Mouse (Mus musculus): ENCODE measurements at regions not wholly inside any gene's neighbourhood (a gene's known extent, or its start where the extent isn't known, plus 50 kb on each side); places are given as distances from the start of the nearest gene placed in this dataset.

DNA sequence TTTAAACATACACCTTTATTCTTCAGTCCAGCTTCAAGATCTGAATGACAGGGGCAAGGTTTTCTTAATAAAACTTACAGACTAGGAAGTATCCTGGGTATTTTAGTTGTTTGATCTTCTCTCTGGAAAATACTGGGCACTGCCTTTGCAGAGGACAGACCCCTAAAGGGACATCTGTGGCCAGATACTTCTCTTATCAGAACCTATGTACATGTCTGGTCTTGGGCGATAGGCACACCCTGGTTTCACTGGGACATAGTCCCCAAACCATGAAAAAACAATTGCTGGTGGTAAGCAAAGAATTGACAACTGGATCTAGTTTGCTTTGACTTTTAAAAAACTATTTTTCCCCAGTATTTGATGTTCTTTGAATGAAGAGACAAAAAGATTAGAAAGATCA, 189.5 kb upstream of the Veph1 start:
- Histone ChIP-seq H3K36me3 (no peaks in the 10 kb centered on the region), H3K27ac (replicated peaks) (no peak overlapping the region), H3K4me3 (no peak overlapping the region), H3K9me3 (no peaks in the 10 kb centered on the region), H3K9ac (replicated peaks) (no peak overlapping the region), H3K4me1 (peaks cover 14% of the 10 kb centered on the region), H3K4me2 (replicated peaks) (no peak overlapping the region), H3K27me3 (no peaks in the 10 kb centered on the region)
- ATAC-seq (ENCODE audit: low FRiP score, low read depth), result no peak
- WGBS, result 95% methylated on average over 1 of the region's 1 CpGs

DNA sequence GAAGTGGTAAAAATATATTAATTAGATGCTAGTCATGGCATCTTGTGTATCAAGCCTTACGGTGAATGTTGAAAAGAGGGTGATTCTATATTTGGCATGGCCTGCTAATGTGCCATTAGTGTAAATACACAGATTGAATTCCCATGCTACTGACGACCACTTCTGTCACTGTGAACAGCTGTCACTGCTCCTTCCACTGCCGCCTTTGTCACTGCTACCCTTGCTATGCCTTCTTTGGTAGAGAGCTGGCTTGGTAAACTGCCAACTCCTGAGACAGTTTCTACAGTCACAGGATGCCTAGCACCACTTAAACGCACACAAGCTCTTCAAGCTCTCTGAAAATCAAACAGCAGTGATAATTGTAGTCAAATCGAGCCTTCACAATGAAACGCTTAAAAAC, 184.1 kb upstream of the Veph1 start:
- ATAC-seq (ENCODE audit: low FRiP score, low read depth), result no peak
- WGBS, result 71% methylated on average over 6 of the region's 6 CpGs
- no peak overlapping the region for H3K27ac ChIP-seq (replicated peaks)
- H3K4me3 ChIP-seq, result no peak overlapping the region
- H3K27me3 ChIP-seq, result no peaks in the 10 kb centered on the region
- no peak overlapping the region for H3K4me2 ChIP-seq (replicated peaks)
- H3K36me3 ChIP-seq, result no peaks in the 10 kb centered on the region
- no peak overlapping the region for H3K9ac ChIP-seq (replicated peaks)
- no peaks in the 10 kb centered on the region for H3K9me3 ChIP-seq
- H3K4me1 ChIP-seq, result no peaks in the 10 kb centered on the region

DNA sequence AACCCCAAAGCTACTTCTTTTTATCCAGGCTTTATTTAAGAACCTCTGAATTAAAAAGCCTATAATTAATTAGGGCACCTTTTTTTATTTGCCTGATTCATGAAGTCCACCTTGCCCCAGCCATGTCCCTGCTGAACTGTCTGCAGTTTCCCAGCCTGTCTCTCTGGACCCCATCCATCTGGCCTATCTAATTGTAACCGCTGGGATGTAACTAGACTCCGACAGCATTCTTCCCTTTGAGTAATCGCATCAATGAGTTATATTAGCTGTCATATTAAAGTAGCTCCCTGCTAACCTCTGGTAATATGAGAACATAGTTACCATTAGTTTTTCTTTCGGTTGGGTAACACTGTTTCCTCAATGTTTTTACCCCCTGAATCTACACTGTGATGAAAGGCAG, 182.6 kb upstream of the Veph1 start:
- Histone ChIP-seq H3K27ac (replicated peaks) (no peak overlapping the region), H3K9me3 (no peaks in the 10 kb centered on the region), H3K4me2 (replicated peaks) (no peak overlapping the region), H3K4me3 (no peak overlapping the region), H3K9ac (replicated peaks) (no peak overlapping the region), H3K4me1 (no peaks in the 10 kb centered on the region), H3K27me3 (no peaks in the 10 kb centered on the region), H3K36me3 (no peaks in the 10 kb centered on the region)
- WGBS, result 72% methylated on average over 4 of the region's 4 CpGs
- ATAC-seq (ENCODE audit: low FRiP score, low read depth), result no peak

DNA sequence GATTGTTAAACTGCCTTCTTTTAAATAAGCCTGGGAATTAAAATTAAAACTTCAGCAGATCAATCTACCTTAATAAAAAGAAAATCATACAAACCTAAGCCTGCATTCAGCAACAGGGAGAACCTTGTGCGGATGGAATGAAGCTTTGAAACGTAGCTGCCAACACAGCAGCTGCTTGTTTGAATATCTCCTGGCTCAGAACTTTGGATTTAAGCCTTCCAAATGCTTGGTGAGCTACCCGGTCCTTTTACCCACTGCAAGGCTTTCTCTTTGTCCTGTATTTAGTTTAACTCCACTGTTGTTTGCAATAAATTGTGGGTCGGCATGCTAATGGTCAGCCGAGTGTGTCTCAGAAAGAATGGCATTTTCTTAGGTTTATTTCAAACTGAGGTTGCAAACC, 169.7 kb upstream of the Veph1 start:
- Histone ChIP-seq H3K36me3 (no peaks in the 10 kb centered on the region), H3K9me3 (no peaks in the 10 kb centered on the region), H3K4me2 (replicated peaks) (no peak overlapping the region), H3K4me1 (no peaks in the 10 kb centered on the region), H3K27me3 (no peaks in the 10 kb centered on the region), H3K9ac (replicated peaks) (no peak overlapping the region), H3K4me3 (no peak overlapping the region), H3K27ac (replicated peaks) (no peak overlapping the region)
- 80% methylated on average over 5 of the region's 5 CpGs for WGBS
- no peak for ATAC-seq (ENCODE audit: low FRiP score, low read depth)

DNA sequence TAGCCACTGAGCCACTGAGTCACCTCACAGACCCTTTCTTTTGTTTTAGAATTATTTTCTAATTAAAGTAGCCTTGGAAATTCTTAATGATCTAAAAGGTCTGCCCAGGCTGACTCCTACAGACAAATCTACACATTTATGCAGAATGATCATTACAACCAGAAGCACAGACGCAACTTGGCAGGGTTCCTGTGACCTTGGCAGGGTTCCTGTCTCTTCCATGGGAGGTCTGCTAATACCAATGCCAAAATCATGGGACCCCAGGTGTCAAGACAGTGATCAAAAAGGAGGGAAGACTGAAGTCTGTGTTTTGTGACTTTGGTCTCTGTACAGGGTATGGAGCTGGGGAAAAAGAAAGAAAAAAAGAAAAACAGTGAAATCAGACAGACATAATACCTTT, 168.7 kb upstream of the Veph1 start:
- Histone ChIP-seq H3K27ac (replicated peaks) (no peak overlapping the region), H3K9ac (replicated peaks) (no peak overlapping the region), H3K4me3 (no peak overlapping the region), H3K4me2 (replicated peaks) (no peak overlapping the region), H3K27me3 (no peaks in the 10 kb centered on the region), H3K9me3 (no peaks in the 10 kb centered on the region), H3K4me1 (no peaks in the 10 kb centered on the region), H3K36me3 (no peaks in the 10 kb centered on the region)
- 97% methylated on average over 1 of the region's 1 CpGs for WGBS
- ATAC-seq (ENCODE audit: low FRiP score, low read depth), result no peak

DNA sequence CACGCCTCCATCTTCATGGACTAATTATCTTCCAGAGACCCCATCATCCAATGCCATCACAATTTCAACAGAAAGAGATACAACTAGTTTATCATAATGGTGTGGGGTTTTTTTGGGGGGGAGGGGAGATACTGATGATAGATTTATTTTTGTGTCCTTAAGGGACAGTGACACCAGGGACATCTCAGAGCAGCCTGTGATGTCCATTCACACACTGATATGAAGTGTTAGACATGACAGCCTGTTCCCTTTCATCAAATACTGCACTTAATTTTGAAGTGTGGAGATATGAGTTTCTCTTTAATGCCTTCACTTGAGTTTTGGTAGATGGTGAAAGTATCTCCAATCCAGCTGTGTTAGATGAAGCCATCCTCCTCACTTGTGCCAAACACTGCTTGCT, 165.7 kb upstream of the Veph1 start:
- H3K4me1 ChIP-seq, result no peaks in the 10 kb centered on the region
- no peak overlapping the region for H3K4me2 ChIP-seq (replicated peaks)
- no peak overlapping the region for H3K4me3 ChIP-seq
- H3K27ac ChIP-seq (replicated peaks), result no peak overlapping the region
- H3K9ac ChIP-seq (replicated peaks), result no peak overlapping the region
- ATAC-seq (ENCODE audit: low FRiP score, low read depth), result no peak
- H3K27me3 ChIP-seq, result no peaks in the 10 kb centered on the region
- no peaks in the 10 kb centered on the region for H3K9me3 ChIP-seq
- H3K36me3 ChIP-seq, result no peaks in the 10 kb centered on the region
- WGBS, result 95% methylated on average over 1 of the region's 1 CpGs

DNA sequence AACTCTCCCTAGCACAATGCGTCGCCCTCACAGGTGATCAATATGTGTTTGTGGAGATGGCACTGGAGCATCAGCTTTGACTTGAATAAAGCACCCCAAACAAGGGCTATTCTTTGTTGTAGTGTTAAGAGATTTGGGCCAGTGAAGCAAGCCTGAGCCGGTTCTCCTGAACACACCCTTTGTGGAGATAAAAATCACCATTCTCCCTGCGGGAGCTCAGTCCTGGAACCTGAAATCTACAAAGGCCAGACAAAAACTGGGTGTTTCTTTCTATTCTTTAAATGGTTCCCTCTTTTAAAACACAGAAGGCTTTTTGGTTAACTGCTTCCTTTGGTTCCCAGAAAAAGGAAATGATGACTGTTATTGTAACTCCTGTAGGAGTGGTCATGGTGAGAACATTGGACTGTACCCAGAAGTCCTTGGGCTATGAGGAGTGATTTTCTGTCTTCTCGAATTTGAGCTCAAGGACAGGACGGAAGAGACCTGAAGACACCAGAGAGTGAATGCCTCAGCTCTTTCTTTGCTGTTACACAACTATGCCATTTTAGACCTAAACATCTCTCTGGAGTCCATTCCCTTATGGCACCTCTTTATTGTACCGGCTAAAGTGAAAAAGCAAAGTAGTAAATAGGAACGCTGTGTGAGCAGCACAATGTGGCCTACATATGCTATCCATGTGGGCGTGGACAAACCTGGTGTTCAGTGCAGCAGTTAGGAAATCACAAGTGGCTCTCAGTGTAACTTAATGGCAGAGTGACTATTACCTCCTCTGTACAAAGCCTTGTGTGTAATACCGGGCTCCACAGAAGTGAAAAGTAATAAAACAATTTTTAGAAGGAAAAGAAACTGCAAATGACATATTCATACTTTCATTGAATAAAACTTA, 149.9 kb upstream of the Veph1 start:
- no peaks in the 10 kb centered on the region for H3K27me3 ChIP-seq
- no peak overlapping the region for H3K4me2 ChIP-seq (replicated peaks)
- no peak overlapping the region for H3K4me3 ChIP-seq
- no peak overlapping the region for H3K27ac ChIP-seq (replicated peaks)
- H3K9me3 ChIP-seq, result no peaks in the 10 kb centered on the region
- no peak for ATAC-seq (ENCODE audit: low FRiP score, low read depth)
- 85% methylated on average over 10 of the region's 10 CpGs for WGBS
- no peaks in the 10 kb centered on the region for H3K4me1 ChIP-seq
- no peak overlapping the region for H3K9ac ChIP-seq (replicated peaks)
- no peaks in the 10 kb centered on the region for H3K36me3 ChIP-seq

DNA sequence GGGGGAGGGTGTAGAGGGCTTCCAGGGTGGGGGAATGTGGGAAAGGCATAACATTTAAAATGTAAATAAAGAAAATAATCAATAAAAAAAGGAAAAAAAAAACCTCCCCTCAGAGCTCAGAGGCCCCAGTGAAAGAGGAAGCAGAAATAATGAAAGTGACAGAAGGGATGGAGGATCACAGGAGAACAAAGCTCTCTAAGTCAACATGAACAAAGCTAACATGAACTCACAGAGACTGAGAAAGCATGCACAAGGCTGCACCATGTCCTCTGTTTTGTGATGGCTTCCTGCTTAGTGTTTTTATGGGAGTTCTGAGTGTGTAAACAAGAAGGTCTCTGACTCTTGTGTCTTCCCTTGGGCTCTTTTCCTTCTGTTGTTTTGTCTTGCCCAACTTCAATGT, 136.6 kb upstream of the Veph1 start:
- Histone ChIP-seq H3K4me1 (no peaks in the 10 kb centered on the region), H3K27ac (replicated peaks) (no peak overlapping the region), H3K9me3 (no peaks in the 10 kb centered on the region), H3K27me3 (no peaks in the 10 kb centered on the region), H3K4me3 (no peak overlapping the region), H3K4me2 (replicated peaks) (no peak overlapping the region), H3K36me3 (no peaks in the 10 kb centered on the region), H3K9ac (replicated peaks) (no peak overlapping the region)
- ATAC-seq (ENCODE audit: low FRiP score, low read depth), result no peak

DNA sequence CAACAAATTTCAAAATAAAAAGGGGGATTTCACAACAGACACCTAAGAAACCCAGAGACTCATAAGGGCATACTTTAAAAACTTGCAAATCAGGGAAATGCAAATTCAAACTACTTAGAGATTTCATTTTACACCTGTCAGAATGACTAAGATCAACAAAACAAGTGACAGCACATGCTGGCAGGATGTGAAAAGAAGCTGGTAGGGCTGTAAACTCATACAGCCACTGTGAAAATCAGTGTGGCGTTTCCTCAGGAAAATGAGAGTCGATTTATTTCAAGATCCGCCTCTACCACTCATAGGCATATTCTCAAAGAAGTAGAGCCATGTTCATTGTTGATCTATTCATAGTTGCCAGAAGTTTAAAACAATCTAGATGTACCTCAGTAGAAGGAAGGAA, 133.6 kb upstream of the Veph1 start:
- WGBS, result 66% methylated on average over 3 of the region's 3 CpGs
- H3K4me1 ChIP-seq, result no peaks in the 10 kb centered on the region
- ATAC-seq (ENCODE audit: low FRiP score, low read depth), result peak; percentile 73; the same call in 1 of the 2 replicates
- no peaks in the 10 kb centered on the region for H3K9me3 ChIP-seq
- no peak overlapping the region for H3K27ac ChIP-seq (replicated peaks)
- no peaks in the 10 kb centered on the region for H3K36me3 ChIP-seq
- no peak overlapping the region for H3K4me3 ChIP-seq
- no peak overlapping the region for H3K9ac ChIP-seq (replicated peaks)
- no peak overlapping the region for H3K4me2 ChIP-seq (replicated peaks)
- no peaks in the 10 kb centered on the region for H3K27me3 ChIP-seq

DNA sequence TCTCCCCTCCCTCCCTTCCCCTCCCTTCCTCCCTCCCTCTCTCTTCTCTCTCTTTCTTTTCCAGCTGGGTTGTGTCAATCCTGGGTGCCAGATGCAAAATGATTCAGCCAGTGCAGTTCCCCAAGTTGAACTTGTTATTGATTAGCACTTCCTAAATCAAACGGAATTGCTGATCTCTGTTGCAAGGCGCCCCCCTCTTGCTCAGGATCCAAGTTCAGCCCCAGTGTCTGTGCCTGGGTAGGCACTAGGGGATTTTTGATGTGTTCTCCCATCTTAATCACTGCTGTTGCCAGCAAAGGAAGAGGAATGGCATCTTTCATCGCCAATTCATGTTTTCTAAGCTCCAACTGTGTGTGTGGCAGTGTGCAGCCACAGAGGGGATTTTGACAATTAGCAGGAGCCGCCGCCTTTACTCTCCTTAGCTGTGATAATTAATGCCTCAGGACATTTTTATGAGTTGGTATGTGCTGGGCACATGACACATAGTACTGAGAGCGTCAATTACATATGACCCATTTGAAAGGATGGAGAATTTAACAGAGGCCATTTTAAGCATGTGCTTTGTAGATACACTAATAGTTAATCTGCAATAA, 125.9 kb upstream of the Veph1 start:
- Histone ChIP-seq H3K4me2 (replicated peaks) (no peak overlapping the region), H3K27ac (replicated peaks) (no peak overlapping the region), H3K4me1 (peaks cover 5% of the 10 kb centered on the region; the same call in 1 of the 2 replicates), H3K9ac (replicated peaks) (no peak overlapping the region), H3K36me3 (no peaks in the 10 kb centered on the region), H3K4me3 (no peak overlapping the region), H3K9me3 (no peaks in the 10 kb centered on the region), H3K27me3 (no peaks in the 10 kb centered on the region)
- peak; percentile 70 for ATAC-seq (ENCODE audit: low FRiP score, low read depth)
- WGBS, result 53% methylated on average over 6 of the region's 6 CpGs

DNA sequence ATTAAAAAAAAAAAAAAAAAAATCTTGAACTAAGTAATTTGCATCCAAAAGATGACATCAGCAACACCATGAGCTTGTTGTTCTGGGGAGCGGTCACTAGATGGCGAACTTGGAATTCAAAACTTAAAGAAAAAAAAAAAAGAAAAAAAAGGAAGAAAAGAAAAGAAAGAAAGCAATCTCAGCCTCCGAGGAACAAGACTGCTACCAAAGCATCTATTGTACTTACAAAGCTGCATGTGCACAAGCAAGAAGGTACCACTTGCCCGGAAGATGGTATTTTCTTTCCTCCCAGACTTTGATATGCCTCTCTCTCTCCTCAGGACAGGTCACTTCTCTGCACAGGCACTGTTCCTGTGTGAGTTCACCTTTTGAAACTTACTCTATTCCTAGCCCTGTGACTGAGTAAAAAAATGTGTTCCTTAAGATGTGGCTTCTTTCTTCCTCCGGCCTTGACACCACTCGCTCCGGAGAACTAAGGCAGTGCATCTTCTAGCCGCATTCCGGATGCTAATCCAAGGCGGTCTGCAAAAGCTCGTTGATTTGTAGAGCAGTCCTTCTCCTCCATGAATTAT, 114.2 kb upstream of the Veph1 start:
- WGBS, result 25% methylated on average over 11 of the region's 11 CpGs
- H3K9me3 ChIP-seq, result no peaks in the 10 kb centered on the region
- peaks cover 11% of the 10 kb centered on the region for H3K27me3 ChIP-seq
- H3K9ac ChIP-seq (replicated peaks), result peak overlapping the region; percentile 25; the same call in 1 of the 2 replicates
- H3K4me3 ChIP-seq, result peak overlapping the region; percentile 25
- no peaks in the 10 kb centered on the region for H3K36me3 ChIP-seq
- H3K4me1 ChIP-seq, result peaks cover 11% of the 10 kb centered on the region; the same call in 1 of the 2 replicates
- peak overlapping the region; percentile 51 for H3K4me2 ChIP-seq (replicated peaks)
- ATAC-seq (ENCODE audit: low FRiP score, low read depth), result peak; percentile 50; the same call in 1 of the 2 replicates
- 0 out of 2 replicates have a peak overlapping the region, but pooled peaks have one; percentile 27 for H3K27ac ChIP-seq (replicated peaks)

DNA sequence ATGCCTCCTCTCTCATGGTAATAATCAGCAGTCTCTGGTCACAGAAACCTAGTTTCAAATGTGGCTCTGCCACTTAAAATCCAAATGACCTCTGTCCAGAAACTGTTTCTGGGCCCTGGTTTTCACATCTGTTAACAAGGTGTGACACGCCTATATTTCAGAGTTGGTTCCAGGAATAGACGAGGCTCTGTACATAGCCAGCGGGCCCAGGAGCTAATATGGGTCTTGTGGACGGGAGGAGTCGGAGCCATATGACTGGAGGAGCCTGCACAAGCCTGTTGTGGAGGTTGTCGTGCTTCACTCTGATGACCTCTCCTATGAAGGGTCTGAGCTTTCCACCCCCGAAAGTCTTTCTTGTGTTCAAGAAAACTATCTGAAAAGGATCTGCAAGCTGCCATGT, 112.2 kb upstream of the Veph1 start:
- no peak overlapping the region for H3K4me2 ChIP-seq (replicated peaks)
- H3K4me1 ChIP-seq, result peaks cover 14% of the 10 kb centered on the region; the same call in 1 of the 2 replicates
- no peak overlapping the region for H3K9ac ChIP-seq (replicated peaks)
- 88% methylated on average over 7 of the region's 7 CpGs for WGBS
- peaks cover 11% of the 10 kb centered on the region for H3K27me3 ChIP-seq
- H3K36me3 ChIP-seq, result no peaks in the 10 kb centered on the region
- no peak overlapping the region for H3K4me3 ChIP-seq
- no peak overlapping the region for H3K27ac ChIP-seq (replicated peaks)
- ATAC-seq (ENCODE audit: low FRiP score, low read depth), result no peak
- H3K9me3 ChIP-seq, result no peaks in the 10 kb centered on the region
